Comparison of ENCODE assay signal across 25 mouse cellular contexts in genomic region chr3:51399531-51399930, GRCm38 (mm10).
"Had no signal": no experiment of that assay in that cellular context is flagged by ENCODE, and none has a peak within 500 bp of the region (broad histone marks: within the 10 kb centered on the region; RNA-seq: fewer than 3 reads in every experiment).

No protein-coding gene starts in this region.

- H3K4me3 ChIP-seq: gastrocnemius, adult 2 months; heart, embryonic 10.5 days; heart, embryonic 12.5 days; hindbrain, embryonic 10.5 days; hindbrain, embryonic 12.5 days; intestine, embryonic 15.5 days; layer of hippocampus, adult 2 months; left cerebral cortex, adult 2 months; limb, embryonic 10.5 days; limb, embryonic 12.5 days had no signal

- H3K27ac ChIP-seq: gastrocnemius, adult 2 months; heart, embryonic 10.5 days; hindbrain, embryonic 10.5 days; hindbrain, embryonic 12.5 days; hindbrain, embryonic 14.5 days; intestine, embryonic 15.5 days; layer of hippocampus, adult 2 months; left cerebral cortex, adult 2 months; limb, embryonic 10.5 days; limb, embryonic 12.5 days had no signal

- H3K4me1 ChIP-seq: intestine, embryonic 15.5 days; limb, embryonic 12.5 days had no signal

- H3K36me3 ChIP-seq: intestine, embryonic 15.5 days had no signal

- H3K27me3 ChIP-seq: intestine, embryonic 15.5 days had no signal

- H3K9ac ChIP-seq: heart, embryonic 12.5 days; hindbrain, embryonic 12.5 days; hindbrain, embryonic 14.5 days; intestine, embryonic 15.5 days; limb, embryonic 12.5 days had no signal

- ATAC-seq: hindbrain, embryonic 16.5 days; inflammation-experienced regulatory T-cells, adult 6 months; intestine, embryonic 15.5 days; intestine, postnatal 0 days had no signal

- DNase-seq: gastrocnemius, adult 2 months; gastrocnemius, postnatal 10 days; gastrocnemius, postnatal 25 days; heart, adult 18-20 months; heart, postnatal 10 days; heart, postnatal 4 days; kidney, adult 18-20 months; kidney, adult 8-10 months; kidney, postnatal 10 days; kidney, postnatal 25 days; kidney, postnatal 4 days; liver had no signal

- H3K4me2 ChIP-seq: hindbrain, embryonic 12.5 days; hindbrain, embryonic 14.5 days; intestine, embryonic 15.5 days; limb, embryonic 12.5 days had no signal

- H3K9me3 ChIP-seq: heart, embryonic 10.5 days; heart, embryonic 12.5 days; hindbrain, embryonic 10.5 days; hindbrain, embryonic 12.5 days; intestine, embryonic 15.5 days; limb, embryonic 10.5 days; limb, embryonic 12.5 days had no signal
